Mouse (Mus musculus) ES-E14 (cell line): ENCODE data around the gene 1700102P08Rik.

Experiments used
- CHD2 ChIP-seq: IDR thresholded peaks from 2 replicates; pipeline ENCODE4 v1.6.1; 2014; ENCODE audit warnings: mild to moderate bottlenecking, low read depth, low read length, inconsistent platforms
- HCFC1 ChIP-seq: IDR thresholded peaks from 2 replicates; pipeline ENCODE4 v1.6.1; 2012; ENCODE audit warnings: low read length, inconsistent platforms, borderline replicate concordance; ENCODE audit not compliant: insufficient read depth
- MAFK ChIP-seq: IDR thresholded peaks from 2 replicates; pipeline ENCODE4 v1.6.1; 2014; ENCODE audit warnings: mild to moderate bottlenecking, low read depth, low read length, inconsistent platforms; ENCODE audit not compliant: insufficient read depth
- ZC3H11A ChIP-seq: IDR thresholded peaks from 2 replicates; pipeline ENCODE4 v1.6.1; 2012; ENCODE audit warnings: low read depth, mild to moderate bottlenecking, inconsistent platforms, low read length, borderline replicate concordance
- ZNF384 ChIP-seq: IDR thresholded peaks from 2 replicates; pipeline ENCODE4 v1.6.1; 2012; ENCODE audit warnings: low read depth, low read length, inconsistent platforms

GRCm38 (mm10) chr9:108450292-108451169 is 57.9 kb downstream of the 1700102P08Rik start:
- TF ChIP-seq CHD2 (no peak), MAFK (no peak), ZC3H11A (no peak), ZNF384 (no peak), HCFC1 (no peak)
